Mouse (Mus musculus) gonadal fat pad, adult 2 months (tissue): Measurements from ENCODE around the gene Zbed4. TPM values are rescaled to one million over a fixed set of nuclear protein-coding genes. Genes with fewer than 3 reads are reported as not detected.
"Not testable (repeated sequence)": the region's sequence is repeated elsewhere in the genome, so short reads cannot be mapped to it uniquely, and the experiment has no call there.

ENCODE experiments used
- DNase-seq: peaks from one replicate; pipeline ENCODE4 v3.0.0-alpha.2; 2012; ENCODE audit warnings: low read depth
- polyA plus RNA-seq: library from polyadenylated mRNA; depleted of rRNA; stranded (reverse); fragments of >200 nt; gene quantifications from 2 replicates; pipeline ENCODE4 v1.2.3, GENCODE M21; 2012

Zbed4 gene
- polyA plus RNA-seq, 1 experiment: 5.2 TPM

GRCm38 (mm10) chr15:88738466-88738865 lies 13.0 kb upstream of the Zbed4 start:
- no peak for DNase-seq

- no peak for DNase-seq
Measured at GRCm38 (mm10) chr15:88741366-88741765, 10.1 kb upstream of the Zbed4 start.

- DNase-seq: not testable (repeated sequence)
Measured at GRCm38 (mm10) chr15:88743371-88743770, 8.1 kb upstream of the Zbed4 start.

GRCm38 (mm10) chr15:88745347-88745746 lies 6.1 kb upstream of the Zbed4 start:
- no peak for DNase-seq

- no peak for DNase-seq
Measured at GRCm38 (mm10) chr15:88745926-88746325, 5.5 kb upstream of the Zbed4 start.

GRCm38 (mm10) chr15:88749617-88750016 lies 1.8 kb upstream of the Zbed4 start:
- DNase-seq: not testable (repeated sequence)

GRCm38 (mm10) chr15:88750032-88750431 lies 1.4 kb upstream of the Zbed4 start:
- no peak for DNase-seq

GRCm38 (mm10) chr15:88750677-88751563 lies 540 bp upstream of the Zbed4 start:
- DNase-seq: peak; percentile 81

GRCm38 (mm10) chr15:88752403-88752733 lies 908 bp downstream of the Zbed4 start:
- no peak for DNase-seq

GRCm38 (mm10) chr15:88754896-88755295 lies 3.4 kb downstream of the Zbed4 start:
- DNase-seq: no peak

- no peak for DNase-seq
Measured at GRCm38 (mm10) chr15:88755761-88756160, 4.3 kb downstream of the Zbed4 start.

GRCm38 (mm10) chr15:88758061-88758460 lies 6.6 kb downstream of the Zbed4 start:
- DNase-seq: no peak

- DNase-seq: no peak
Measured at GRCm38 (mm10) chr15:88761551-88761950, 10.1 kb downstream of the Zbed4 start.

- DNase-seq: not testable (repeated sequence)
Measured at GRCm38 (mm10) chr15:88766139-88766538, 14.7 kb downstream of the Zbed4 start.

- DNase-seq: no peak
Measured at GRCm38 (mm10) chr15:88768537-88768936, 17.1 kb downstream of the Zbed4 start.

- DNase-seq: not testable (repeated sequence)
Measured at GRCm38 (mm10) chr15:88774630-88775029, 23.2 kb downstream of the Zbed4 start.

- no peak for DNase-seq
Measured at GRCm38 (mm10) chr15:88792140-88792850, 40.8 kb downstream of the Zbed4 start.

- not testable (repeated sequence) for DNase-seq
Measured at GRCm38 (mm10) chr15:88794729-88795128, 43.3 kb downstream of the Zbed4 start.

GRCm38 (mm10) chr15:88799950-88800371 lies 48.5 kb downstream of the Zbed4 start:
- no peak for DNase-seq

- no peak for DNase-seq
Measured at GRCm38 (mm10) chr15:88800921-88801354, 49.5 kb downstream of the Zbed4 start.

- DNase-seq: no peak
Measured at GRCm38 (mm10) chr15:88801903-88802302, 50.4 kb downstream of the Zbed4 start.

- no peak for DNase-seq
Measured at GRCm38 (mm10) chr15:88802348-88802747, 50.9 kb downstream of the Zbed4 start.

- no peak for DNase-seq
Measured at GRCm38 (mm10) chr15:88808121-88808520, 56.7 kb downstream of the Zbed4 start.
